Mouse (Mus musculus): ENCODE measurements at regions not wholly inside any gene's neighbourhood (a gene's known extent, or its start where the extent isn't known, plus 50 kb on each side); places are given as distances from the start of the nearest gene placed in this dataset.

DNA sequence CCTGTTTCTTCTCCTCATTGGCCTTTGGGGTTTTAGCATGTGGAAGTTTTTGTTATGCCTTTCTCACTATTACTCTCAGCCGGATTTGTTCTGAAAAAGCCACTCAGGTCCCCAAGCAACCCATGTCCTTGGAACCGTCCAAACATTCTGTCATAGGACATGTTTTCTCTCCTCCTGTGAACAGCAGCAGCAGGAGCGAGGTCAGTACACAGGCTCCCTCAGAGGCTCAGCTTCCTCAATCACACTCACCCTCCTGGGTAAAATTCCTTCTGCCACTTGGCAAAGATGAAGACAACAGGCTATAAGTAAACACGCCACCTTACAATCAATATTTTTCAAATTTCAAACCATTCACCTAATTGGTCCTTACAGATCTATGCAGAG is 133.7 kb upstream of the Setmar start:
- TF ChIP-seq CTCF (IDR thresholded peaks at IDR 0.05; ENCODE audit: borderline replicate concordance, insufficient read depth, low read depth, low read length) = no peak
- TF ChIP-seq POLR2A (IDR thresholded peaks at IDR 0.05; ENCODE audit: borderline replicate concordance, insufficient read depth, low read length) = no peak

Data from cerebellum, adult 2 months (tissue).